Comparison of ENCODE assay signal across 20 mouse cellular contexts in the genomic region with DNA sequence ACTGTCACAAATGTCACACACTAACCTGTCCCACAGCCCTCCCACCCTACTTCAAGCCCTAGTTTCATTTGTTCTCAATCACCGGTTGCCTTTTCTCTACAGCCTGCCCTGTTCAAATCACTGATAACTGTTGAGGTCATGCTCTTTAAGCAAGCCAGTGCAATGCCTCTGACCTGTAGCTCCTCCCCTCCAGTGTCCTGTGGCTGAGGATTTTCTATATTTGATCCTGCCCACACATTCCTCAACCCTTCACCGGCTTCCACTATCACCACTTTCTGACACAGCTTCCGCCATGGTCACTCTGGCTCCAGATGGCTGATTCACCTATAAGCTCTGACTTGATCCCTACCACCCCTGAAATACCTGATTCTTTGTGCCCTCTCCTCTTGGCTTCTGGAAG. TPM values are rescaled to one million over a fixed set of nuclear protein-coding genes. Genes with fewer than 3 reads are reported as not detected.
DNase-seq lines count a peak whose midpoint lies in the region; ATAC-seq and TF ChIP-seq lines count a peak whose summit lies in the region.
"Had no signal": no experiment of that assay in that cellular context is flagged by ENCODE, and none has a peak within 500 bp of the region (broad histone marks: within the 10 kb centered on the region; RNA-seq: fewer than 3 reads in every experiment).

No protein-coding gene starts in this region.

- H3K4me3 ChIP-seq in liver, embryonic 16.5 days (ENCODE audit: low read depth, low read length) = no peak overlapping the region
- H3K4me3 ChIP-seq in heart, embryonic 12.5 days = no peak overlapping the region
- H3K4me3 ChIP-seq in myocyte = no peak overlapping the region
- H3K4me3 ChIP-seq: erythroblast, embryonic 14.5 days; limb, embryonic 15.5 days; lung, embryonic 15.5 days had no signal

- H3K79me2 ChIP-seq in myocyte (ENCODE audit: control insufficient read depth, insufficient read depth) = peaks cover 67% of the 10 kb centered on the region

- peaks cover 2% of the 10 kb centered on the region for H3K4me1 ChIP-seq in liver, embryonic 16.5 days (ENCODE audit: control insufficient read depth, low read depth, low read length)
- H3K4me1 ChIP-seq in heart, embryonic 12.5 days (replicated peaks) = peaks cover 41% of the 10 kb centered on the region
- H3K4me1 ChIP-seq: limb, embryonic 15.5 days; lung, embryonic 15.5 days had no signal

- H3ac ChIP-seq in myocyte (ENCODE audit: control insufficient read depth, insufficient read length) = no peak overlapping the region

- 52% methylated on average over 3 of the region's 3 CpGs for WGBS in liver, embryonic 16.5 days (ENCODE audit: insufficient replicate concordance)
- WGBS in heart, embryonic 12.5 days = 6% methylated on average over 3 of the region's 3 CpGs

- no peak overlapping the region for H3K4me2 ChIP-seq in liver, embryonic 16.5 days (ENCODE audit: low read depth, low read length)
- peak overlapping the region; percentile 45 for H3K4me2 ChIP-seq in heart, embryonic 12.5 days
- peak overlapping the region; percentile 81 for H3K4me2 ChIP-seq in myocyte (ENCODE audit: low read depth)
- H3K4me2 ChIP-seq: limb, embryonic 15.5 days; lung, embryonic 15.5 days had no signal

- no peaks in the 10 kb centered on the region for H3K27me3 ChIP-seq in liver, embryonic 16.5 days (ENCODE audit: control insufficient read depth, insufficient read depth, low read depth, low read length)
- no peaks in the 10 kb centered on the region for H3K27me3 ChIP-seq in heart, embryonic 12.5 days (replicated peaks)
- H3K27me3 ChIP-seq in myocyte (ENCODE audit: control insufficient read depth, insufficient read depth, insufficient read length) = no peaks in the 10 kb centered on the region
- H3K27me3 ChIP-seq: CH12.LX; limb, embryonic 15.5 days; lung, embryonic 15.5 days had no signal

- peak; percentile 29 for TF ChIP-seq POLR2A in myocyte (IDR thresholded peaks at IDR 0.05; ENCODE audit: insufficient read length, low read depth)

- no peaks in the 10 kb centered on the region for H3K9me3 ChIP-seq in liver, embryonic 16.5 days (replicated peaks; ENCODE audit: control insufficient read depth, low read length)
- H3K9me3 ChIP-seq in heart, embryonic 12.5 days (replicated peaks) = no peaks in the 10 kb centered on the region
- H3K9me3 ChIP-seq: limb, embryonic 15.5 days; lung, embryonic 15.5 days had no signal

- intact Hi-C loops in left cerebral cortex, postnatal 4 days (cut with DNase I) = no loop called here

- DNase-seq in liver (no peak), R1 (ENCODE audit: low read depth, low spot score) (peak; percentile 18)
- DNase-seq in frontal cortex, adult 2 months (ENCODE audit: extremely low spot score in 1 of 2, low spot score in 1 of 2) = no peak
- DNase-seq in left cerebral cortex, postnatal 4 days = no peak
- DNase-seq: adrenal gland, postnatal 14 days; cerebellum, adult 11-12 months; cerebellum, postnatal 36 days; kidney, adult 18-20 months; kidney, postnatal 4 days; spleen, adult 18-20 months; thymus, adult 2 months had no signal

- H3K36me3 ChIP-seq in liver, embryonic 16.5 days (ENCODE audit: control insufficient read depth, insufficient read depth) = no peaks in the 10 kb centered on the region
- H3K36me3 ChIP-seq in heart, embryonic 12.5 days = peaks cover 21% of the 10 kb centered on the region
- H3K36me3 ChIP-seq in myocyte (ENCODE audit: control insufficient read depth, insufficient read depth) = peaks cover 5% of the 10 kb centered on the region
- H3K36me3 ChIP-seq: limb, embryonic 15.5 days; lung, embryonic 15.5 days had no signal

- ATAC-seq in liver, embryonic 16.5 days (ENCODE audit: low read depth) = peak; percentile 35; the same call in 1 of the 2 replicates
- peak; percentile 80 for ATAC-seq in heart, embryonic 12.5 days (ENCODE audit: insufficient number of reproducible peaks, low FRiP score)
- ATAC-seq: forebrain, embryonic 14.5 days; midbrain, embryonic 16.5 days had no signal

- H3K27ac ChIP-seq in liver, embryonic 16.5 days (ENCODE audit: low read length) = no peak overlapping the region
- peak overlapping the region; percentile 88 for H3K27ac ChIP-seq in heart, embryonic 12.5 days (ENCODE audit: poor library complexity, severe bottlenecking)
- H3K27ac ChIP-seq: limb, embryonic 15.5 days; lung, embryonic 15.5 days had no signal

- no peak overlapping the region for H3K9ac ChIP-seq in liver, embryonic 16.5 days (ENCODE audit: low read depth, low read length)
- peak overlapping the region; percentile 41; the same call in 1 of the 2 replicates for H3K9ac ChIP-seq in heart, embryonic 12.5 days
- H3K9ac ChIP-seq: limb, embryonic 15.5 days; lung, embryonic 15.5 days had no signal

TF ChIP-seq in myocyte, 11 proteins besides CTCF, POLR2A, EP300 and RAD21:
- TF ChIP-seq MYOD1 (IDR thresholded peaks at IDR 0.05; ENCODE audit: control insufficient read depth in 1 of 3, insufficient read length in 2 of 3, low read depth in 2 of 3) (peak in 1 of 3 experiments; percentile 33), CEBPB (IDR thresholded peaks at IDR 0.05; ENCODE audit: insufficient read depth, poor library complexity, severe bottlenecking) (0 out of 2 replicates have a peak, but pooled peaks have one; percentile 42), POLR2AphosphoS2 (IDR thresholded peaks at IDR 0.05; ENCODE audit: insufficient read length, low read depth) (no peak)

RNA-seq across cellular contexts. Expression of a gene that starts 6.4 kb away (rescaled TPM):
- 17.5 and 20.6 TPM in 2 replicates for polyA plus RNA-seq in liver, embryonic 16.5 days (2015; fragmentation: Nextera tagmentation; extraction: Ambion mirVana)
- 159 and 186 TPM in 2 replicates for polyA plus RNA-seq in heart, embryonic 12.5 days (2016; fragmentation: Nextera tagmentation; extraction: Ambion mirVana)
- 101 TPM for polyA plus RNA-seq in myocyte (2012; fragmentation: generic; extraction: Trizol)
- polyA plus RNA-seq in frontal cortex, adult 2 months (2012; rRNA removed) = 10.9 and 11.8 TPM in 2 replicates
- total RNA-seq in left cerebral cortex, postnatal 4 days (2021) = 1 to 10 TPM; 6.9 to 9.6 TPM
